Mouse (Mus musculus): ENCODE data around the gene Rgs7bp. TPM values are rescaled to one million over a fixed set of nuclear protein-coding genes. Genes with fewer than 3 reads are reported as not detected.
A peak's percentile ranks its signal among the peaks of the same experiment; 100 is the strongest.

Rgs7bp gene
- total and polyA plus RNA-seq, 3 experiments, result 1.1 to 4.9 (median 4.3) TPM

DNA sequence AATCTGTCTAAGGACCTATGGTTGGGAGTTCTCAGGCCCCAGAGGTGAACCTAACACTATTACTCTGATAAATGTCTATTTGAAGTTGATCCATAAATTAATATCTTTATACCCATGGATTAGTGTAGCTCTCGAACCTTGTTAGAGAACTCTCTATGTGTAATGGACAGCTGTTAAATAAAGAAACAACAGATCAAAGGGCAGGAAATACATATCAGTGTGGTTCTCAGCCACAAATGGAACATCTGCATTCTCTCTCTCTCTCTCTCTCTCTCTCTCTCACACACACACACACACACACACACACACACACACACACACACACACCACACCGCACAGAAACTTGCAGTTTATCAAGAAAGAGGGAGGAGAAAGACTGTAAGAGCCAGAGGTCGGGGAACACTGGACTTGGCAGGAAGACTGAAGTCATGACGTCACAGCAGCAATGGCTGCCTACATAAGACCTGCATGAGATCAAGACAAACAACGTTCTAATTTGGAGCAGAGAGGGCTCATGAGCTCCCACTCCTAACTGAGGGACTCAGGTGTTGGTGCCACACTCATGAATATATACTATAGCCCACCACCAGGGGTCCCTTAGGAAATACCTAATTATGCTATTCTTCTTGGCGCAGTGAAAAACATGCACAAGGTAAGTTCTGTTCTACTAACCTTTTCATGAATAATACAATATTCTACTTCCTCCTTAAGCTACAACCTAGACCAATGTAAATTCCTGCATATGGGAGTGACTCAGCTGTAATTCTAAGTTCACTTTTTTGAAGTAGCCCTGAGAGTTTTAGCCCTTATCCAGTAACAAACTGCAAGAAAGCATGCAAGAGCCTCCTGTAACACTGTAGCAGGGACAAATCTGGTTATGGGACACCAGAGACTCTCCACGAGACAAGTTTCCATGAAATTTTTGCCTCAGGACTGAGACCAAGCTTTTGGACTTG lies 12.4 kb upstream of the Rgs7bp start:
- Histone ChIP-seq H3K36me3 (ENCODE audit: control insufficient read depth, insufficient read depth, low read length) (no peaks in the 10 kb centered on the region), H3K79me2 (replicated peaks; ENCODE audit: control insufficient read depth, insufficient read depth, low read length) (no peaks in the 10 kb centered on the region), H3K27ac (no peak overlapping the region), H3K27me3 (ENCODE audit: control insufficient read depth, insufficient read depth, low read length) (no peaks in the 10 kb centered on the region), H3K4me1 (ENCODE audit: control insufficient read depth, insufficient read depth, low read length) (no peaks in the 10 kb centered on the region), H3K4me3 (no peak overlapping the region), H3K9ac (ENCODE audit: low read depth, low read length) (no peak overlapping the region)
- intact Hi-C loops (cut with DNase I), result no loop called here
- TF ChIP-seq EP300 (IDR thresholded peaks at IDR 0.05; ENCODE audit: insufficient read depth, low read depth, low read length) (no peak), POLR2A (IDR thresholded peaks at IDR 0.05; ENCODE audit: insufficient read depth, low read depth, low read length) (no peak), CTCF (IDR thresholded peaks at IDR 0.05) (no peak)
- 48% methylated on average over 7 of the region's 7 CpGs for WGBS
- no peak for DNase-seq

DNA sequence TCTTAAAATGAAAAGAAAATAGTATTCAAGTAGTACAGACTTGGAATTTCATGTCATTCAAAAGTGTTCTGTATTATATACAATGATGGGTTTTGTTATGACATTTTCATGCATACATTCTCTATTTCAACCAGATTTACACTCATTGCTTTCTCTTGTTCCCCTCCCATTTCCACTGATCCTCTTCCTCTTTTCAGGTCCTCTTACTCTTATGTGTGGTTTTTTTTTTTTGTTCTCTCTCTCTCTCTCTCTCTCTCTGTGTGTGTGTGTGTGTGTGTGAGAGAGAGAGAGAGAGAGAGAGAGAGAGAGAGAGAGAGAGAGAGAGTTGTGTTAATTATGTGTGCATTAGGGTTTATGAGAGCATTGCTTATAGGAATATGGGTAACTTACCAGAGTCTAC lies 11.4 kb upstream of the Rgs7bp start:
- H3K36me3 ChIP-seq (ENCODE audit: control insufficient read depth, insufficient read depth, low read length), result no peaks in the 10 kb centered on the region
- no peaks in the 10 kb centered on the region for H3K79me2 ChIP-seq (replicated peaks; ENCODE audit: control insufficient read depth, insufficient read depth, low read length)
- H3K4me3 ChIP-seq, result no peak overlapping the region
- H3K9ac ChIP-seq (ENCODE audit: low read depth, low read length), result no peak overlapping the region
- H3K27ac ChIP-seq, result no peak overlapping the region
- no peaks in the 10 kb centered on the region for H3K4me1 ChIP-seq (ENCODE audit: control insufficient read depth, insufficient read depth, low read length)
- intact Hi-C loops (cut with DNase I), result no loop called here
- H3K27me3 ChIP-seq (ENCODE audit: control insufficient read depth, insufficient read depth, low read length), result no peaks in the 10 kb centered on the region
- TF ChIP-seq CTCF (IDR thresholded peaks at IDR 0.05) (no peak), POLR2A (IDR thresholded peaks at IDR 0.05; ENCODE audit: insufficient read depth, low read depth, low read length) (no peak)
- no peak for DNase-seq

DNA sequence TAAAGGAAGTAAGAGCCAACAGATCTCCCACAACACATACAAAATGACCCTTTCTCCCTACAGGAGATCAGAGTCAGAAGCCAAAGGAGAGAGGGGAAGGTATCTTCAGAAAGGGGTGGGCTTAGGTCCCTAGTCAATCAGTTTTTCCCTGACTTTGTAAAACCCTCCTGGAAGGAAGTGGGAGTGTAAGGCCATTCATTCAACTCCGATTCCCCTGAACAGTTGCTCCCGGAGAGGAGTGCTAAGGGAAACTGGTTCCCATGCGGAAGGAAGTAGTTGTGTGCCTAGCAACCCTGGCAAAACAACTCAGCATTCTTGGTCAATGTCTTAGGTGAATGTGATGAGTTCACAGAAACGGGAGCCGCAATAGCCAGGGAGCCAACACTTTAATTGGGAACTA lies 644 bp upstream of the Rgs7bp start:
- no peaks in the 10 kb centered on the region for H3K27me3 ChIP-seq (ENCODE audit: control insufficient read depth, insufficient read depth, low read length)
- peak overlapping the region; percentile 73; the same call in 1 of the 2 replicates for H3K4me3 ChIP-seq
- peak in 1 of 2 experiments; percentile 40 for DNase-seq
- H3K27ac ChIP-seq, result no peak overlapping the region
- no peak overlapping the region for H3K9ac ChIP-seq (ENCODE audit: low read depth, low read length)
- intact Hi-C loops (cut with DNase I), result loop anchor here (10.0 kb wide), 1 partner anchor 761 kb away; no protein-coding TSS in a partner anchor
- WGBS, result 11% methylated on average over 5 of the region's 5 CpGs
- H3K36me3 ChIP-seq (ENCODE audit: control insufficient read depth, insufficient read depth, low read length), result no peaks in the 10 kb centered on the region
- H3K79me2 ChIP-seq (replicated peaks; ENCODE audit: control insufficient read depth, insufficient read depth, low read length), result no peaks in the 10 kb centered on the region
- 0 out of 2 replicates have a peak, but pooled peaks have one; percentile 17 for TF ChIP-seq EP300 (IDR thresholded peaks at IDR 0.05; ENCODE audit: insufficient read depth, low read depth, low read length)
- TF ChIP-seq POLR2A (IDR thresholded peaks at IDR 0.05; ENCODE audit: insufficient read depth, low read depth, low read length), result no peak
- TF ChIP-seq CTCF (IDR thresholded peaks at IDR 0.05), result no peak
- H3K4me1 ChIP-seq (ENCODE audit: control insufficient read depth, insufficient read depth, low read length), result peaks cover 2% of the 10 kb centered on the region; the same call in 1 of the 2 replicates

DNA sequence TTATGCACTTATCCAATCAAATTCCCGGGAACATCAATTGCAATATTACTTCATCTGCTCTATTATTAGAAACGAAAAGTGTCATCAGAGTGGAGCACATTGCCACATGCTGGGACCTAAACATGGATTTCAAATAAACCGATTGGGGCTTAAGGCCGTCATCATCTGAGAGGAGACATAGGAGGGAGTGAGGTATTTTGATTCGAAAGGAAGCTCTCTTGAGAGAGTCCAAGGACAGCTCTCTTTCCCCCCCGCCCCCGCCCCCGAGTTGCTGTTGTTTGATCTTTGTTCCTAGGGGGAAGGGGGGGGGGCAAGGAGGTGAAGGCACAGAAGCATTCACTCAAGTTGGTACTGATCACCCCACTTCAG lies 195 bp upstream of the Rgs7bp start:
- Histone ChIP-seq H3K4me3 (peak overlapping the region; percentile 73), H3K27me3 (ENCODE audit: control insufficient read depth, insufficient read depth, low read length) (no peaks in the 10 kb centered on the region), H3K36me3 (ENCODE audit: control insufficient read depth, insufficient read depth, low read length) (no peaks in the 10 kb centered on the region), H3K79me2 (replicated peaks; ENCODE audit: control insufficient read depth, insufficient read depth, low read length) (no peaks in the 10 kb centered on the region), H3K27ac (no peak overlapping the region; the same call in 1 of the 2 replicates), H3K4me1 (ENCODE audit: control insufficient read depth, insufficient read depth, low read length) (peaks cover 2% of the 10 kb centered on the region; the same call in 1 of the 2 replicates), H3K9ac (ENCODE audit: low read depth, low read length) (peak overlapping the region; percentile 83)
- TF ChIP-seq POLR2A (IDR thresholded peaks at IDR 0.05; ENCODE audit: insufficient read depth, low read depth, low read length) (no peak), CTCF (IDR thresholded peaks at IDR 0.05) (no peak), EP300 (IDR thresholded peaks at IDR 0.05; ENCODE audit: insufficient read depth, low read depth, low read length) (no peak)
- intact Hi-C loops (cut with DNase I), result loop anchor here (10.0 kb wide), 1 partner anchor 760 kb away; no protein-coding TSS in a partner anchor
- WGBS, result 2% methylated on average over 8 of the region's 8 CpGs
- DNase-seq, result no peak

DNA sequence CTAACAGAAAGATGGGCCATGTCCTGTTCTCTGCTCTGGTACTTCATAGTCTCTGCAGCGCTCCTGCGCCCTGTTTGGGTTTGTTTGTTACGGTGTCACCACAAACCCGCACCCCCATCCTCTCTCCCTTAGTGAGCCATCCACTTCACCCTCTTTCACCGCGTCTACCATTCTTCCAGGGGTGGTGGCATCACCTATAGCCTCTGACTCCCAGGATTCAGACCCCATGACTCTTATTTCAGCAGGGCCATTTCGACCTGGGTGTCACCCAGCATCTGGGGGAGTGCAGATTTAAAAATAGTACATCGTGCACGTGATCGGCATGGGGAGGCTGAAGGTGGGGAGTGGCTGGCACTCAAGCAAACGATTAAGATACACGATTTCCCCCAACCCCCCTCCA lies 1.1 kb downstream of the Rgs7bp start:
- Histone ChIP-seq H3K27me3 (ENCODE audit: control insufficient read depth, insufficient read depth, low read length) (no peaks in the 10 kb centered on the region), H3K27ac (peak overlapping the region; percentile 6; the same call in 1 of the 2 replicates), H3K79me2 (replicated peaks; ENCODE audit: control insufficient read depth, insufficient read depth, low read length) (no peaks in the 10 kb centered on the region), H3K9ac (ENCODE audit: low read depth, low read length) (peak overlapping the region; percentile 30), H3K4me3 (peak overlapping the region; percentile 73), H3K36me3 (ENCODE audit: control insufficient read depth, insufficient read depth, low read length) (no peaks in the 10 kb centered on the region), H3K4me1 (ENCODE audit: control insufficient read depth, insufficient read depth, low read length) (peaks cover 2% of the 10 kb centered on the region; the same call in 1 of the 2 replicates)
- intact Hi-C loops (cut with DNase I), result loop anchor here (10.0 kb wide), 1 partner anchor 759 kb away; no protein-coding TSS in a partner anchor
- DNase-seq, result peak; percentile 13 to 40
- TF ChIP-seq EP300 (IDR thresholded peaks at IDR 0.05; ENCODE audit: insufficient read depth, low read depth, low read length) (no peak), CTCF (IDR thresholded peaks at IDR 0.05) (no peak), POLR2A (IDR thresholded peaks at IDR 0.05; ENCODE audit: insufficient read depth, low read depth, low read length) (no peak)
- 6% methylated on average over 12 of the region's 12 CpGs for WGBS

DNA sequence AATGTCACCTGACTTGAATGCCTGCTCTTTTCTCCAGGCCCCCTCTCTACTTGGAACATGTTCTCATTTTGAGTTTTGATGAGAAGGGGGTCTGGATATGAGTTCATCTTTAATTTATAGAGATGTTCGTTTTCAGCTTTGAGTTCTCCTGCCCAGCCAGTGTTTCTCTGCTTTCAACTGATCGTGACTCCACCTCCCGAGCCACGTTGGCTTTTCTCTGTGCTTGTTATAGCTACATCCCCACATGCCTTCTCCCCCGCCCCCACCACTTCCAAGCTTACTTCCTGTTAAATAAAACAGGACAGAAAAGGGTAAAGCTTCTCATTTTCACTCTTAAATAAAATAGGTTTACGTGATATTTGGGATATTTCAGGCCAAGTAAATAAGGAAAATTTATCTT lies 3.3 kb downstream of the Rgs7bp start:
- intact Hi-C loops (cut with DNase I), result loop anchor here (10.0 kb wide), 1 partner anchor 757 kb away; no protein-coding TSS in a partner anchor
- Histone ChIP-seq H3K36me3 (ENCODE audit: control insufficient read depth, insufficient read depth, low read length) (no peaks in the 10 kb centered on the region), H3K79me2 (replicated peaks; ENCODE audit: control insufficient read depth, insufficient read depth, low read length) (no peaks in the 10 kb centered on the region), H3K9ac (ENCODE audit: low read depth, low read length) (no peak overlapping the region), H3K27me3 (ENCODE audit: control insufficient read depth, insufficient read depth, low read length) (peaks cover 2% of the 10 kb centered on the region; the same call in 1 of the 2 replicates), H3K27ac (no peak overlapping the region), H3K4me3 (no peak overlapping the region), H3K4me1 (ENCODE audit: control insufficient read depth, insufficient read depth, low read length) (peaks cover 7% of the 10 kb centered on the region)
- WGBS, result 39% methylated on average over 6 of the region's 6 CpGs
- TF ChIP-seq CTCF (IDR thresholded peaks at IDR 0.05), result no peak
- no peak for TF ChIP-seq EP300 (IDR thresholded peaks at IDR 0.05; ENCODE audit: insufficient read depth, low read depth, low read length)
- TF ChIP-seq POLR2A (IDR thresholded peaks at IDR 0.05; ENCODE audit: insufficient read depth, low read depth, low read length), result no peak
- DNase-seq, result no peak

All from heart, adult 2 months (tissue).